Mouse (Mus musculus) CD4-positive, CD25-positive, alpha-beta regulatory T cell, adult 2 months (primary cell): ENCODE measurements around the gene Prrg2.
A peak's percentile ranks its signal among the peaks of the same experiment; 100 is the strongest.

Experiments
- DNase-seq: peaks from one replicate; pipeline ENCODE4 v3.0.0-alpha.2; 2012; ENCODE audit warnings: low read depth, low spot score

Prrg2 gene

DNA sequence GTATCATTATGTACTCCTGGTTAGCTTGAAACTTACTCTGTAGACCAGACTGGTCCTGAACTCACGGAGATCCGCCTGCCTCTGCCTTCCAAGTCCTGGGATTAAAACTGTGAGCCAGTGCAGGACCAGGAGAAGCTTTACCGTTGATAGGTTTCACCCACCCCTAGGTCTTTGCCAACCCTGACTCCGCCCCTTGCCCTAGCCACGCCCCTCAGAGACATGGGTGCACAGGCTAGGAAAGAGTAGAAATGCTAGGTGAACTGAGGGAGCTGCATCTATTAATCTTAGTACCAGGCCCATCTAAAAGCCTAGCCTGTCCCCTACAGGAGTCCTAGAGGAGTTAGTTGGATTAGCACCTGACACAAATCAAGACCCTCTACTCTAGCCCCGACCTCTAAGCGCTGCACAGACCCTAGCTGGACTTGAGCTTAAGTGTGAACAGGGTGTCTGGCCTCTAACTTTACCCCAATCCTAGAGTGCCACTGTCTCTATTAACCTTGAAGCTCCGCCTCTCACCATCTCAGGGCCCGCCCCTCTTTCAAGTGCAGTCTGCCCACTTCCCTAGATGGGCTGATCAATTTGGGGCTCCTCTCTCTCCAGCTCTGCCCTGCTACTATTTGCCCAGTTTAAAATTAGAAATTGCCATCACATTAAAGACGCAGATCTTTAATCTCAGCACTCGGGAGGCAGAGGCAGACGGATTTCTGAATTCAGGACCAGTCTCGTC is 27.9 kb upstream of the Prrg2 start:
- peak; percentile 53 for DNase-seq

GRCm38 (mm10) chr7:45088597-45088996 is 26.1 kb upstream of the Prrg2 start:
- DNase-seq: no peak

DNA sequence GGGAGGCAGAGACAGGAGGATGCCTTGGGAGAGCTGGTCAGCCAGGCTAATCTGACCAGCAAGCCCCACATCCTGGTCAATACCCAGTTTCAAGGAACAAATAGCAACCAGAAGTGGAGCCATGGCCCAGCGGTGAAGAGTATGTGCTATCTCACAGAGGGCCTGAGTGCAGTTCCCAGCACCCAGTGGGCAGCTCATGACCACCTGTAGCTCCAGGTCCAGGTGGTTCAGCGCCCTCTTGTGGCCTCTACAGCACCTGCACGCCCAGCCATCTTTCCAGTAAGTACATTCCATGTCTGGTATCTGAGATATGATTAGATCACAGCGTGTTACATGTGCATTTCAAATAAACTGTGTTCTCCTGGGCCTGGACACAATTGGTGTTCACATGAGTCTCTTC is 23.6 kb upstream of the Prrg2 start:
- peak; percentile 40 for DNase-seq

- peak; percentile 60 for DNase-seq
Observed at GRCm38 (mm10) chr7:45083300-45083890, 20.9 kb upstream of the Prrg2 start.

GRCm38 (mm10) chr7:45082401-45083299 is 20.2 kb upstream of the Prrg2 start:
- peak; percentile 76 for DNase-seq

DNA sequence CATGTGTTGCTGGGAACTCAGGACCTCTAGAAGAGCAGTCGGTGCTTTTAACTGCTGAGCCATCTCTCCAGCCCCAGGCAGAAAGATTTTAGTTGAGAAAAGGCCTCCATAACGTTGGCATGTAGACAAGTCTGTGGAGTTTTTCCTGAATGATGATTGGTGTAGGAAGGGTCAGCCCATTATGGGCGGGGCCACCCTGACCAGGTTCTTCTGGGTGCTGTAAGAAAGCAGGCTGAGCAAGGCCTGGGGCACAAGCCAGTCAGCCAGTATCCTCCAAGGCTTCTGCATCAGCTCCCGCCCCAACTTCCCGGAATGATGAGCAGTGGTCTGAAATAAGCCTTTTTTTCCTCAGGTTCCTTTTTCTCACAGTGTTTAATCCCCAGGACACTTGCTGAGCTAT is 18.5 kb upstream of the Prrg2 start:
- DNase-seq: no peak

DNA sequence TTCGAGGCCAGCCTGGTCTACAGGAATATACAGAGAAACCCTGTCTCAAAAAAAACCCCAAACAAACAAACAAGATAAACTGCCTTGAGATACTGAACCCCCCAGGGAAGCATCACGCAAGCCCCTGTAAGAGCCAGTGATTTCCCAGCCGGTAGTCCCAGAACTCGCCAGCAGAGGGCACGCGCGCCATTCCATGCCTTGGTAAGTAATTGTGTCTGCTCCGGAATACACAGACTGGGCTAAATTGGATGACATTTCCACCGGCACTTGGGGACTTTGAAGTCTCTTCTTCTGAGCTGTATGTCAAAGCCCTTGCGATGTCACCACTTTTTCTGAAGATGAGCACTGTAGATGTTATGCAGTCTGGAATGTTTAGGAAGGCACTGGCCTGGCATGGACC is 17.4 kb upstream of the Prrg2 start:
- DNase-seq: peak; percentile 94

DNA sequence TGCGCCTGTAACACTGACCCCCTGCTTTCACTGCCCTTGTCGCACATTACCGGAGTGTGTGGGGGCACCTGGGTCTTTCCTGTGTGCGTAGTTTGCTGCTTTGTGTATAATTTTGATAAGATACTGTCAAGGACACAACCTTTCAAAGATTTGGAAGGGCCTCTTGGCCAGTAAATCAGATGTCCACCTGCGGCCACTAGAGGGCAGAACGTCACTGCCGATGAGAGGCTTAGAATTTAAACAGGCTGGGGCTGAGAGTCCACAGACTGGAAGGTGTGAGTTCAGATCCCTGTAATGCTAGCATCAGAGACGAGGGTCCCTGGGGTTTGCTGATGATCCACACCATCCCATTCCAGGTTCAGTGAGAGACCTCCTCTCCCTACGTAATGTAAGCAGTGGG is 16.0 kb upstream of the Prrg2 start:
- DNase-seq: peak; percentile 88

- no peak for DNase-seq
Observed at GRCm38 (mm10) chr7:45077829-45078228, 15.4 kb upstream of the Prrg2 start.

DNA sequence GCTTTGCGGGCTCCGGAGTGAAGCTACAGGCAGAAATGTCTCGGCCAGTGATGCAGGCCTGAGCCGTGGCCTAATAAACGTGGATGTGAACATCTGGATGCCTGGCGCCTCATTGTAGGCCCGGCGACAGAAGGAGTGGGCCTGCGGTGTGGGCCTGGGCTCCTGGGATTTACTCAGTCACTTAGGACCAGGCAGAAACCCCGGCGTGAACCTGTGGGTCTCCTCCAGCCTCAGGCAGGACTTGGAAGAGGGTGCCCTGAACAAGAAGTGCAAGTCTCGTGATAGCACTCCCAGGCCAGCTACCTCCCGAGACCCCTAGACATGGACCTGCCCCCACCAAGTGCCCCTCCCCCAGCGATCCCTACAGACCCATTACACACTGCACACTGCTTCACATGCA is 14.8 kb upstream of the Prrg2 start:
- DNase-seq: no peak

GRCm38 (mm10) chr7:45076501-45076900 is 14.0 kb upstream of the Prrg2 start:
- no peak for DNase-seq

GRCm38 (mm10) chr7:45075405-45075804 is 12.9 kb upstream of the Prrg2 start:
- DNase-seq: no peak

- DNase-seq: no peak
Observed at GRCm38 (mm10) chr7:45073949-45074348, 11.5 kb upstream of the Prrg2 start.

DNA sequence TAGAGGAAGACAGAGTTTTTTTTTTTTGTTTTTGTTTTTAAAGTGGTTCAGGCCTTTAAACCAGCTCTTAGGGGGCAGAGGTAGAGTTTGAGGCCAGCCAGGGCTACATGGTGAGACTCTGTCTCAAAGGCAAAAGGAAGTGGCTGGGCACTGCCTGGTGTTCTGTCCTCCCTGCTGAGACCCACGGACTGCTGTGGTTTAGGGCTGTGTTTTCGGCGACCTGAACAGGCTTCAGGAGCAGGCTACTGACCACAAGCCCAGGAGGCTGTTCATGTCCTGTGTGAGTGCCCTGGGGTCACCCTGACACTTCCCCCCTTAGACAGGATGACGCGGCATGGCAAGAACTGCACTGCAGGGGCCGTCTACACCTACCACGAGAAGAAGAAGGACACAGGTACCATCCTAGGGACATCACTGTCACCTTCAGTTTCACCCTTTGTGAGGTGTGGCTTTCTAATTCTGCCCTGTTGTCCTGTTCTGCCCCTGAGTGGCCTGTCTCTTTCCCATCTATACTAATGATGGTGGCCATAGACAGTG is 10.8 kb upstream of the Prrg2 start:
- DNase-seq: no peak

DNA sequence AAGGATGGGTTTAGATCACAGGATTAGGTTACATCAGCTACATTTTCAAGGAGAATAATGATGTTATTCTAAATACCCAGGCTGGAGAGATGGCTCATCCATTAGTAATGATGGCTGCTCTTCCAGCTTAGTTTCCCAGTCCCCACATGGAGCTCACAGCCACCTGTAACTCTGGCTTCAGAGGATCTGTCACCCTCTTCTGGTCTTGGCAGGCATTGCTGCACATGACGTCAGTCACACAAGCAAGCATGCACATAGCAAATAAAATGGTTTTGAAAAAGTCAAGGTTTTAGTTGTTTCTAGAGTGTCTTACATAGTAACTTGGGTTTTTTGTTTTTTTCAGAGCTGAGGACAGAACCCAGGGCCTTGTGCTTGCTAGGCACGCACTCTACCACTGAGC is 9.8 kb upstream of the Prrg2 start:
- DNase-seq: peak; percentile 58

GRCm38 (mm10) chr7:45069671-45070070 is 7.2 kb upstream of the Prrg2 start:
- peak; percentile 50 for DNase-seq

GRCm38 (mm10) chr7:45068000-45068318 is 5.5 kb upstream of the Prrg2 start:
- DNase-seq: peak; percentile 79

DNA sequence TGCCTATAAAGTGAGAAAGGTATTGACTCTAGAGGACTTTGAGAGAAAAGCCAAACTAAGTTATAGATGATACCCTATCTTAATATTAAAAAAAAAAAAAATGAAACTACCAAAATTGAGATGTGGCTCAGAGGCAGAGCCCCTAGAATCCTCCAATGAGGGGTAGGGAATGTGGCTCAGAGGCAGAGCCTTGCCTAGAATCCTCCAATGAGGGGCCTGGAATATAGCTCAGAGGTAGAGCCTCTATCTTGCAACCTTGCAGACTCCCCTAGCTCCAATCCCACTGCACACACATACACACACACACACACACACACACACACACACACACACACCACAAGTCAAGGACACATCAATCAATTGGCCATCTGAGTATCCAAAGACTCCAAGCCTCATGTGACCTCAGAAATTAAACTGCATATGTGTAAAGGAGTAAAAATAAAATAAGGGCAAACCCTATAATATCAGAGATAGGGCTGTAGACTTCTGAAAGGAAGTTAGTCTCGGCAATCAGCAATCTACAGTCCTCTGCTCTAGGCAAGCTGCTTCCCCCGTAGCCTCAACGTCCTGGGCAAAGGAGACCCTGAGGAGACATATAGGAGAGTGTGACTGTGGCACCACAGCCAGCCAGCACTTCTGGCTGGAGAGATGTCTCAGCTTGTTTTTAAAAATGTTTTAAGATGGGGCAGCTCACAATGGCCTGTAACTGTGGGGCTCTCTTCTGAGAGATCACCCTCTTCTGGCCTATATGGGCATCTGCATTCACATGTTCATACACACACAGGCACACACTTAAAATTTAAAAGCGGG is 4.9 kb upstream of the Prrg2 start:
- no peak for DNase-seq

GRCm38 (mm10) chr7:45061532-45062075 is 873 bp downstream of the Prrg2 start:
- DNase-seq: peak; percentile 22

- DNase-seq: no peak
Observed at GRCm38 (mm10) chr7:45060632-45061122, 1.8 kb downstream of the Prrg2 start.
